18 mouse cellular contexts compared by ENCODE assay signal in the genomic region with DNA sequence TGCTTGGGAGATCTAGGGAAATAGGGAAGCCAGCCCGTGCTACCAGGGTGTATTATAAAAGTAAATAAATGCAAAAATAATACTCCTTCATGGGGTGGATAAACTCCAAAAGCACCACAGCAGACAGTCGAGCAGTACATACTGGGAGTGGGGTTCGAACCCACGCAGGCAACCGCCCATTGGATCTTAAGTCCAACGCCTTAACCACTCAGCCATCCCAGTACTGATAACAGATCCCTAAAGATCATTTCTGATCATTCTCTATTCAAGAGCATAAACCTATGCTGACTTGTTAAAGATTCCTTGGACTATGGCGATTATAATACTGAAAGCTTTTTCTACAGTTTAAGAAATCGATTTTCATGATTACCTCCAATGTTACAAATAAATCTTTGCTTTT. TPM values are rescaled to one million over a fixed set of nuclear protein-coding genes. Genes with fewer than 3 reads are reported as not detected.
DNase-seq lines count a peak whose midpoint lies in the region.
"Had no signal": no experiment of that assay in that cellular context is flagged by ENCODE, and none has a peak within 500 bp of the region (broad histone marks: within the 10 kb centered on the region; RNA-seq: fewer than 3 reads in every experiment).

No protein-coding gene starts in this region.

- no peak for DNase-seq in heart, embryonic 10.5 days (ENCODE audit: low spot score)
- no peak for DNase-seq in heart, postnatal 4 days
- DNase-seq in 416B (ENCODE audit: low read depth), result peak; percentile 19
- DNase-seq in brain, adult 2 months (ENCODE audit: low read depth, low spot score), result peak; percentile 38
- peak; percentile 42 for DNase-seq in hindlimb bud, embryonic 11.5 days (ENCODE audit: extremely low spot score, low read depth, low spot score)
- no peak for DNase-seq in adrenal gland, postnatal 10 days
- no peak for DNase-seq in cerebellum, adult 11-12 months
- no peak for DNase-seq in adrenal gland, postnatal 25 days
- DNase-seq: gastrocnemius, postnatal 36 days; lung, adult 18-20 months; thymus, postnatal 25 days had no signal

- 14% methylated on average over 8 of the region's 8 CpGs for WGBS in heart, embryonic 10.5 days

- H3K27ac ChIP-seq in heart, embryonic 10.5 days, result no peak overlapping the region
- H3K27ac ChIP-seq: embryonic facial prominence, embryonic 12.5 days; forebrain, embryonic 15.5 days; heart, embryonic 15.5 days; midbrain, embryonic 15.5 days had no signal

- peak overlapping the region; percentile 22; the same call in 1 of the 2 replicates for H3K4me3 ChIP-seq in heart, embryonic 10.5 days
- H3K4me3 ChIP-seq: embryonic facial prominence, embryonic 12.5 days; forebrain, embryonic 15.5 days; heart, embryonic 15.5 days; midbrain, embryonic 15.5 days had no signal

- H3K4me1 ChIP-seq in heart, embryonic 10.5 days, result peaks cover 8% of the 10 kb centered on the region
- H3K4me1 ChIP-seq: embryonic facial prominence, embryonic 12.5 days; forebrain, embryonic 15.5 days; midbrain, embryonic 15.5 days had no signal

- H3K27me3 ChIP-seq in heart, embryonic 10.5 days (ENCODE audit: insufficient read depth, poor library complexity, severe bottlenecking), result no peaks in the 10 kb centered on the region
- H3K27me3 ChIP-seq: embryonic facial prominence, embryonic 12.5 days; forebrain, embryonic 15.5 days; heart, embryonic 15.5 days; midbrain, embryonic 15.5 days had no signal

- H3K9me3 ChIP-seq in heart, embryonic 10.5 days, result no peaks in the 10 kb centered on the region
- H3K9me3 ChIP-seq: embryonic facial prominence, embryonic 12.5 days; forebrain, embryonic 15.5 days; heart, embryonic 15.5 days; midbrain, embryonic 15.5 days had no signal

- H3K36me3 ChIP-seq in heart, embryonic 10.5 days, result no peaks in the 10 kb centered on the region
- H3K36me3 ChIP-seq: embryonic facial prominence, embryonic 12.5 days; forebrain, embryonic 15.5 days; heart, embryonic 15.5 days; midbrain, embryonic 15.5 days had no signal

RNA-seq across cellular contexts. Expression of gene Hist1h2br, which starts 14.3 kb away (rescaled TPM):
- polyA plus RNA-seq in heart, embryonic 10.5 days (2016; fragmentation: Nextera tagmentation; extraction: Ambion mirVana), result 9.9 and 15.3 TPM in 2 replicates
- 100 to 1,000 TPM; 420 to 457 TPM for total RNA-seq in heart, postnatal 4 days (2021)
- 100 to 1,000 TPM; 207 to 269 TPM for total RNA-seq in adrenal gland, postnatal 10 days (2021)
- total RNA-seq in adrenal gland, postnatal 25 days (2021), result 39.7 and 86.5 TPM in 2 replicates

RNA-seq across cellular contexts. Expression of gene Hist1h2ap, which starts 14.6 kb away (rescaled TPM):
- polyA plus RNA-seq in heart, embryonic 10.5 days (2016; fragmentation: Nextera tagmentation; extraction: Ambion mirVana), result 2,387 and 3,574 TPM in 2 replicates
- 100 to 1,000 TPM; 717 to 739 TPM for total RNA-seq in heart, postnatal 4 days (2021)
- 100 to 1,000 TPM; 430 to 536 TPM for total RNA-seq in adrenal gland, postnatal 10 days (2021)
- 4.5 and 108 TPM in 2 replicates for total RNA-seq in adrenal gland, postnatal 25 days (2021)

RNA-seq across cellular contexts. Expression of gene Hist1h4n, which starts 15.9 kb away (rescaled TPM):
- 3.8 and 9.2 TPM in 2 replicates for polyA plus RNA-seq in heart, embryonic 10.5 days (2016; fragmentation: Nextera tagmentation; extraction: Ambion mirVana)
- total RNA-seq in heart, postnatal 4 days (2021), result 10 to 100 TPM; 54.0 to 56.5 TPM
- 100 to 1,000 TPM in 1 of 2 experiments, 10 to 100 TPM in 1; 81.5 to 146 TPM for total RNA-seq in adrenal gland, postnatal 10 days (2021)
- total RNA-seq in adrenal gland, postnatal 25 days (2021), result 43.4 and 51.9 TPM in 2 replicates
- total RNA-seq: gastrocnemius, postnatal 36 days had no signal

RNA-seq across cellular contexts. Expression of gene Hist1h4m, which starts 36.3 kb away (rescaled TPM):
- not detected in 2 replicates for polyA plus RNA-seq in heart, embryonic 10.5 days (2016; fragmentation: Nextera tagmentation; extraction: Ambion mirVana)
- 100 to 1,000 TPM; 679 to 704 TPM for total RNA-seq in heart, postnatal 4 days (2021)
- 100 to 1,000 TPM; 590 to 593 TPM for total RNA-seq in adrenal gland, postnatal 10 days (2021)
- 279 and 356 TPM in 2 replicates for total RNA-seq in adrenal gland, postnatal 25 days (2021)
- polyA plus RNA-seq: C2C12; embryonic facial prominence, embryonic 12.5 days; forebrain, embryonic 15.5 days; heart, embryonic 15.5 days; intestine, embryonic 14.5 days; midbrain, embryonic 15.5 days had no signal

RNA-seq across cellular contexts. Expression of gene Hist1h2ao, which starts 37.6 kb away (rescaled TPM):
- not detected in 2 replicates for polyA plus RNA-seq in heart, embryonic 10.5 days (2016; fragmentation: Nextera tagmentation; extraction: Ambion mirVana)
- total RNA-seq in heart, postnatal 4 days (2021), result not detected
- not detected for total RNA-seq in adrenal gland, postnatal 10 days (2021)
- 56.7 and 173 TPM in 2 replicates for total RNA-seq in adrenal gland, postnatal 25 days (2021)
- total RNA-seq: left cerebral cortex, postnatal 10 days had no signal
- polyA plus RNA-seq: C2C12; embryonic facial prominence, embryonic 12.5 days; heart, embryonic 15.5 days; intestine, embryonic 14.5 days; midbrain, embryonic 15.5 days had no signal

Comparison
In these comparisons a context has a peak if more than half of its experiments do, and no peak if none do; other contexts are left out.
1. DNase-seq: peak in 416B (single experiment), brain, adult 2 months (single experiment) and hindlimb bud, embryonic 11.5 days (single experiment); none in heart, embryonic 10.5 days (single experiment), heart, postnatal 4 days (single experiment), adrenal gland, postnatal 10 days (single experiment), cerebellum, adult 11-12 months (single experiment) and adrenal gland, postnatal 25 days (single experiment).